Mouse (Mus musculus) midbrain, embryonic 15.5 days (tissue): ENCODE results near the gene Plcg2. TPM values are rescaled to one million over a fixed set of nuclear protein-coding genes. Genes with fewer than 3 reads are reported as not detected.

Source experiments
- ATAC-seq: fragments of 200-750 bp; cut with Nextera tagmentation; replicated peaks from 2 replicates; pipeline ENCODE4 v1.8.0; 2017; ENCODE audit warnings: moderate TSS enrichment
- H3K27ac ChIP-seq: fragments of 300-500 bp; sonication (generic); 2 replicates; pipeline ENCODE4 v1.5.1; 2015; ENCODE audit warnings: mild to moderate bottlenecking, inconsistent platforms
- H3K27me3 ChIP-seq: fragments of 300-500 bp; sonication (generic); replicated peaks from 2 replicates; pipeline ENCODE4 v1.6.1; 2015; ENCODE audit warnings: inconsistent platforms
- H3K36me3 ChIP-seq: fragments of 300-500 bp; sonication (generic); replicated peaks from 2 replicates; pipeline ENCODE4 v1.6.1; 2015; ENCODE audit warnings: inconsistent platforms
- H3K4me1 ChIP-seq: fragments of 300-500 bp; sonication (generic); 2 replicates; pipeline ENCODE4 v1.6.1; 2015; ENCODE audit warnings: inconsistent platforms
- H3K4me2 ChIP-seq: fragments of 300-500 bp; sonication (generic); 2 replicates; pipeline ENCODE4 v1.6.1; 2015; ENCODE audit warnings: inconsistent platforms, mild to moderate bottlenecking, moderate library complexity
- H3K4me3 ChIP-seq: fragments of 300-500 bp; sonication (generic); 2 replicates; pipeline ENCODE4 v1.5.1; 2015; ENCODE audit warnings: mild to moderate bottlenecking, inconsistent platforms
- H3K9ac ChIP-seq: fragments of 300-500 bp; sonication (generic); 2 replicates; pipeline ENCODE4 v1.6.1; 2015; ENCODE audit warnings: mild to moderate bottlenecking, inconsistent platforms
- H3K9me3 ChIP-seq: fragments of 300-500 bp; sonication (generic); 2 replicates; pipeline ENCODE4 v1.6.1; 2016; ENCODE audit warnings: inconsistent platforms
- WGBS: fragments of 180-500 bp; shearing (Covaris S2); methylation state at CpG from one replicate; pipeline ENCODE4 v1.1.7; 2015; ENCODE audit warnings: mixed read lengths; 5-methylcytosine and 5-hydroxymethylcytosine counted together
- polyA plus RNA-seq: library from polyadenylated mRNA; unstranded; fragments of >200 nt; fragmentation: Nextera tagmentation; extraction: Ambion mirVana; gene quantifications from 2 replicates; pipeline ENCODE4 v1.2.1, GENCODE M21; 2015

Plcg2 gene
- polyA plus RNA-seq, 1 experiment from 2014 or later: 0.90 TPM

GRCm38 (mm10) chr8:117493543-117493942 is 4.5 kb upstream of the Plcg2 start:
- peaks cover 21% of the 10 kb centered on the region for H3K27me3 ChIP-seq
- WGBS: 10% methylated on average over 9 of the region's 9 CpGs
- H3K9ac ChIP-seq: no peak overlapping the region
- H3K27ac ChIP-seq: no peak overlapping the region
- H3K4me2 ChIP-seq: no peak overlapping the region
- no peak for ATAC-seq
- H3K4me1 ChIP-seq: peaks cover 8% of the 10 kb centered on the region
- no peaks in the 10 kb centered on the region for H3K9me3 ChIP-seq
- H3K4me3 ChIP-seq: no peak overlapping the region
- no peaks in the 10 kb centered on the region for H3K36me3 ChIP-seq

- WGBS: 89% methylated on average over 2 of the region's 2 CpGs
- H3K4me1 ChIP-seq: peaks cover 11% of the 10 kb centered on the region
- ATAC-seq: no peak
- H3K27me3 ChIP-seq: peaks cover 29% of the 10 kb centered on the region
- no peak overlapping the region for H3K9ac ChIP-seq
- H3K4me3 ChIP-seq: no peak overlapping the region
- no peaks in the 10 kb centered on the region for H3K36me3 ChIP-seq
- H3K9me3 ChIP-seq: no peaks in the 10 kb centered on the region
- H3K27ac ChIP-seq: no peak overlapping the region
- H3K4me2 ChIP-seq: no peak overlapping the region
Measured at GRCm38 (mm10) chr8:117494874-117495273, 3.2 kb upstream of the Plcg2 start.

GRCm38 (mm10) chr8:117498915-117499540 is 937 bp downstream of the Plcg2 start:
- Histone ChIP-seq H3K27ac (no peak overlapping the region), H3K4me1 (peaks cover 11% of the 10 kb centered on the region), H3K27me3 (peaks cover 29% of the 10 kb centered on the region), H3K4me2 (peak overlapping the region; percentile 80), H3K9me3 (no peaks in the 10 kb centered on the region), H3K9ac (no peak overlapping the region), H3K4me3 (peak overlapping the region; percentile 44), H3K36me3 (no peaks in the 10 kb centered on the region)
- WGBS: 15% methylated on average over 20 of the region's 20 CpGs
- no peak for ATAC-seq

GRCm38 (mm10) chr8:117500232-117500823 is 2.2 kb downstream of the Plcg2 start:
- Histone ChIP-seq H3K9ac (no peak overlapping the region), H3K9me3 (no peaks in the 10 kb centered on the region), H3K27ac (no peak overlapping the region), H3K27me3 (peaks cover 29% of the 10 kb centered on the region), H3K36me3 (no peaks in the 10 kb centered on the region), H3K4me3 (no peak overlapping the region), H3K4me2 (no peak overlapping the region), H3K4me1 (peaks cover 11% of the 10 kb centered on the region)
- 83% methylated on average over 5 of the region's 5 CpGs for WGBS
- ATAC-seq: no peak

- WGBS: 93% methylated on average over 6 of the region's 6 CpGs
Measured at GRCm38 (mm10) chr8:117501323-117501722, 3.2 kb downstream of the Plcg2 start.

GRCm38 (mm10) chr8:117503405-117504069 is 5.4 kb downstream of the Plcg2 start:
- ATAC-seq: no peak
- H3K4me1 ChIP-seq: peaks cover 3% of the 10 kb centered on the region
- no peak overlapping the region for H3K4me2 ChIP-seq
- H3K27me3 ChIP-seq: peaks cover 8% of the 10 kb centered on the region
- no peak overlapping the region for H3K27ac ChIP-seq
- H3K9me3 ChIP-seq: no peaks in the 10 kb centered on the region
- H3K9ac ChIP-seq: no peak overlapping the region
- WGBS: 57% methylated on average over 13 of the region's 13 CpGs
- no peaks in the 10 kb centered on the region for H3K36me3 ChIP-seq
- no peak overlapping the region for H3K4me3 ChIP-seq

More at GRCm38 (mm10) chr8:117501323-117501722, 3.2 kb downstream of the Plcg2 start:
- no peaks in the 10 kb centered on the region for H3K36me3 ChIP-seq
- no peak overlapping the region for H3K27ac ChIP-seq
- no peak overlapping the region for H3K4me3 ChIP-seq
- H3K9ac ChIP-seq: no peak overlapping the region
- ATAC-seq: no peak
- H3K27me3 ChIP-seq: peaks cover 29% of the 10 kb centered on the region
- no peak overlapping the region for H3K4me2 ChIP-seq
- no peaks in the 10 kb centered on the region for H3K9me3 ChIP-seq
- peaks cover 11% of the 10 kb centered on the region for H3K4me1 ChIP-seq

GRCm38 (mm10) chr8:117507703-117508102 is 9.6 kb downstream of the Plcg2 start:
- H3K27me3 ChIP-seq: no peaks in the 10 kb centered on the region
- WGBS: 92% methylated on average over 8 of the region's 8 CpGs
- H3K4me3 ChIP-seq: no peak overlapping the region
- H3K36me3 ChIP-seq: no peaks in the 10 kb centered on the region
- H3K27ac ChIP-seq: no peak overlapping the region
- ATAC-seq: no peak
- H3K4me2 ChIP-seq: no peak overlapping the region
- no peaks in the 10 kb centered on the region for H3K9me3 ChIP-seq
- no peak overlapping the region for H3K9ac ChIP-seq
- no peaks in the 10 kb centered on the region for H3K4me1 ChIP-seq

- ATAC-seq: no peak
- no peak overlapping the region for H3K4me3 ChIP-seq
- H3K27me3 ChIP-seq: no peaks in the 10 kb centered on the region
- H3K4me2 ChIP-seq: no peak overlapping the region
- no peaks in the 10 kb centered on the region for H3K9me3 ChIP-seq
- 76% methylated on average over 14 of the region's 14 CpGs for WGBS
- H3K9ac ChIP-seq: no peak overlapping the region
- no peak overlapping the region for H3K27ac ChIP-seq
- no peaks in the 10 kb centered on the region for H3K36me3 ChIP-seq
- H3K4me1 ChIP-seq: no peaks in the 10 kb centered on the region
Measured at GRCm38 (mm10) chr8:117516876-117517565, 18.9 kb downstream of the Plcg2 start.

- no peak overlapping the region for H3K4me2 ChIP-seq
- no peaks in the 10 kb centered on the region for H3K27me3 ChIP-seq
- H3K4me3 ChIP-seq: no peak overlapping the region
- no peak overlapping the region for H3K9ac ChIP-seq
- no peaks in the 10 kb centered on the region for H3K4me1 ChIP-seq
- no peaks in the 10 kb centered on the region for H3K36me3 ChIP-seq
- no peak for ATAC-seq
- no peak overlapping the region for H3K27ac ChIP-seq
- 83% methylated on average over 9 of the region's 9 CpGs for WGBS
- no peaks in the 10 kb centered on the region for H3K9me3 ChIP-seq
Measured at GRCm38 (mm10) chr8:117517861-117518260, 19.8 kb downstream of the Plcg2 start.

GRCm38 (mm10) chr8:117518873-117519272 is 20.8 kb downstream of the Plcg2 start:
- H3K4me2 ChIP-seq: no peak overlapping the region
- no peaks in the 10 kb centered on the region for H3K36me3 ChIP-seq
- WGBS: 84% methylated on average over 4 of the region's 4 CpGs
- no peaks in the 10 kb centered on the region for H3K4me1 ChIP-seq
- no peak overlapping the region for H3K4me3 ChIP-seq
- ATAC-seq: no peak
- H3K9ac ChIP-seq: no peak overlapping the region
- no peak overlapping the region for H3K27ac ChIP-seq
- H3K9me3 ChIP-seq: no peaks in the 10 kb centered on the region
- H3K27me3 ChIP-seq: no peaks in the 10 kb centered on the region

GRCm38 (mm10) chr8:117526185-117526584 is 28.1 kb downstream of the Plcg2 start:
- H3K9me3 ChIP-seq: no peaks in the 10 kb centered on the region
- H3K9ac ChIP-seq: no peak overlapping the region
- ATAC-seq: no peak
- WGBS: 52% methylated on average over 2 of the region's 2 CpGs
- H3K4me2 ChIP-seq: no peak overlapping the region
- no peak overlapping the region for H3K4me3 ChIP-seq
- H3K27me3 ChIP-seq: no peaks in the 10 kb centered on the region
- H3K27ac ChIP-seq: no peak overlapping the region
- H3K36me3 ChIP-seq: no peaks in the 10 kb centered on the region
- H3K4me1 ChIP-seq: no peaks in the 10 kb centered on the region

GRCm38 (mm10) chr8:117527983-117528382 is 29.9 kb downstream of the Plcg2 start:
- no peak overlapping the region for H3K9ac ChIP-seq
- no peaks in the 10 kb centered on the region for H3K4me1 ChIP-seq
- no peaks in the 10 kb centered on the region for H3K36me3 ChIP-seq
- no peaks in the 10 kb centered on the region for H3K27me3 ChIP-seq
- H3K4me3 ChIP-seq: no peak overlapping the region
- ATAC-seq: no peak
- H3K4me2 ChIP-seq: no peak overlapping the region
- no peaks in the 10 kb centered on the region for H3K9me3 ChIP-seq
- no peak overlapping the region for H3K27ac ChIP-seq
- 78% methylated on average over 5 of the region's 5 CpGs for WGBS
